Mouse (Mus musculus) central nervous system, embryonic 18 days (tissue): ENCODE data around the gene Sult1e1. TPM values are rescaled to one million over a fixed set of nuclear protein-coding genes. Genes with fewer than 3 reads are reported as not detected.

Experiments
- polyA plus RNA-seq: library from polyadenylated mRNA; depleted of rRNA; stranded (reverse); fragments of >200 nt; gene quantifications from 2 replicates; pipeline ENCODE4 v1.2.3, GENCODE M21; 2012; rRNA removed

Gene Sult1e1
- polyA plus RNA-seq, result not detected in 2 replicates

GRCm38 (mm10) chr5:87591494-87591893, at the start of gene Sult1e1:
Gene Sult1e1, minus strand, starts transcription at chr5:87591594.

GRCm38 (mm10) chr5:87568845-87569244, 22.5 kb downstream of the Sult1e1 start, which contains the start of gene Sult1d1:
Gene Sult1d1, minus strand, starts transcription at chr5:87569027.

GRCm38 (mm10) chr5:87538111-87538510, 53.3 kb downstream of the Sult1e1 start, which contains the start of gene Sult1b1:
Gene Sult1b1, minus strand, starts transcription at chr5:87538195.

Other genes starting within 250 kb of the Sult1e1 start
- not detected in 2 replicates for gene Ugt2b38, start 167.4 kb downstream of the Sult1e1 start, polyA plus RNA-seq
- not detected in 2 replicates for gene Ugt2a2, start 109.3 kb downstream of the Sult1e1 start, polyA plus RNA-seq
- gene Gm43638, start 104.8 kb downstream of the Sult1e1 start, polyA plus RNA-seq, result not detected in 2 replicates
- gene Ugt2a1, start 100.7 kb downstream of the Sult1e1 start, polyA plus RNA-seq, result 0.05 and 0.18 TPM in 2 replicates
- not detected in 2 replicates for gene Sult1b1, start 53.4 kb downstream of the Sult1e1 start, polyA plus RNA-seq
- gene Sult1d1, start 22.6 kb downstream of the Sult1e1 start, polyA plus RNA-seq, result not detected in 2 replicates
- 0.08 and 0.10 TPM in 2 replicates for gene Csn1s1, start 74.6 kb upstream of the Sult1e1 start, polyA plus RNA-seq
- gene Csn2, start 108.0 kb upstream of the Sult1e1 start, polyA plus RNA-seq, result not detected in 2 replicates
- gene Csn1s2a, start 183.0 kb upstream of the Sult1e1 start, polyA plus RNA-seq, result not detected in 2 replicates
- not detected in 2 replicates for gene Csn1s2b, start 216.5 kb upstream of the Sult1e1 start, polyA plus RNA-seq
- not detected in 2 replicates for gene Prr27, start 234.1 kb upstream of the Sult1e1 start, polyA plus RNA-seq